Mouse (Mus musculus) CH12.LX (cell line): ENCODE measurements around the gene Actl6a. TPM values are rescaled to one million over a fixed set of nuclear protein-coding genes. Genes with fewer than 3 reads are reported as not detected.

Source experiments
- DNase-seq: peaks from one replicate; pipeline ENCODE4 v3.0.0-alpha.2; 2013; ENCODE audit errors: extremely low read depth
- H3K27ac ChIP-seq: 2 replicates; pipeline ENCODE4 v1.5.1; 2012; ENCODE audit warnings: low read depth, mild to moderate bottlenecking, control low read depth, moderate library complexity; ENCODE audit not compliant: insufficient read depth
- H3K27me3 ChIP-seq: replicated peaks from 2 replicates; pipeline ENCODE3; 2012; ENCODE audit warnings: inconsistent platforms
- H3K36me3 ChIP-seq, 2 experiments: replicated peaks in 1 of 2; 2 replicates each; pipeline versions ENCODE3 to v1.6.1; 2012; ENCODE audit warnings: inconsistent platforms in 1 of 2, low read length in 1 of 2, mild to moderate bottlenecking in 1 of 2, mixed read lengths in 1 of 2, moderate library complexity in 1 of 2; ENCODE audit not compliant: control insufficient read depth in 1 of 2, insufficient read depth in 1 of 2
- H3K4me1 ChIP-seq, 2 experiments: 2 replicates each; pipeline ENCODE4 v1.6.1; 2012; ENCODE audit warnings: inconsistent platforms in 1 of 2, moderate library complexity in 1 of 2; ENCODE audit not compliant: insufficient read depth in 2 of 2, control insufficient read depth in 1 of 2
- H3K4me2 ChIP-seq: 2 replicates; pipeline ENCODE4 v1.6.1; 2012; ENCODE audit warnings: low read depth, mild to moderate bottlenecking, control low read depth; ENCODE audit not compliant: poor library complexity, insufficient read depth, severe bottlenecking
- H3K4me3 ChIP-seq, 3 experiments: fragments of 150-350 bp in 1 of 3; sonication (generic) in 1 of 3; replicated peaks in 1 of 3; 2 replicates each; pipeline versions ENCODE3 to v1.5.1; 2011 to 2012; ENCODE audit warnings: low read depth in 2 of 3, low read length in 2 of 3, mild to moderate bottlenecking in 2 of 3, moderate library complexity in 2 of 3, control low read depth in 1 of 3, improper control_type of control experiment in 1 of 3, inconsistent platforms in 1 of 3, mixed read lengths in 1 of 3; ENCODE audit not compliant: poor library complexity in 1 of 3
- H3K79me2 ChIP-seq: replicated peaks from 2 replicates; pipeline ENCODE4 v1.6.1; 2012; ENCODE audit warnings: mild to moderate bottlenecking, moderate library complexity; ENCODE audit not compliant: control insufficient read depth, poor library complexity, insufficient read depth, severe bottlenecking; ENCODE audit errors: extremely low read depth
- H3K9ac ChIP-seq: 2 replicates; pipeline ENCODE4 v1.6.1; 2012; ENCODE audit warnings: low read depth, mild to moderate bottlenecking, control low read depth, moderate library complexity; ENCODE audit not compliant: insufficient read depth
- H3K9me3 ChIP-seq: replicated peaks from 2 replicates; pipeline ENCODE3; 2012; ENCODE audit warnings: low read length, inconsistent platforms, mixed read lengths
- CTCF ChIP-seq, 2 experiments: IDR thresholded peaks in 1 of 2; conservative IDR thresholded peaks in 1 of 2; 2 replicates each; pipeline ENCODE4 v1.5.1; 2011 to 2012; ENCODE audit warnings: low read depth in 2 of 2, low read length in 2 of 2, improper control_type of control experiment in 1 of 2, inconsistent platforms in 1 of 2, mild to moderate bottlenecking in 1 of 2, moderate library complexity in 1 of 2
- E2F4 ChIP-seq: IDR thresholded peaks from 2 replicates; pipeline ENCODE4 v1.6.1; 2011; ENCODE audit warnings: low read depth, low read length, improper control_type of control experiment; ENCODE audit not compliant: insufficient replicate concordance
- ELF1 ChIP-seq: IDR thresholded peaks from 2 replicates; pipeline ENCODE4 v1.6.1; 2014; ENCODE audit warnings: low read depth, mild to moderate bottlenecking, inconsistent platforms, low read length, improper control_type of control experiment
- EP300 ChIP-seq: IDR thresholded peaks from 2 replicates; pipeline ENCODE4 v1.6.1; 2011; ENCODE audit warnings: low read length, improper control_type of control experiment
- GABPA ChIP-seq: IDR thresholded peaks from 2 replicates; pipeline ENCODE4 v1.6.1; 2012; ENCODE audit warnings: low read depth, low read length, improper control_type of control experiment, inconsistent platforms; ENCODE audit not compliant: insufficient replicate concordance
- IRF4 ChIP-seq: IDR thresholded peaks from 2 replicates; pipeline ENCODE4 v1.6.1; 2014; ENCODE audit warnings: low read depth, mild to moderate bottlenecking, inconsistent platforms, low read length, improper control_type of control experiment
- JUND ChIP-seq: conservative IDR thresholded peaks from 2 replicates; pipeline ENCODE4 v1.6.1; 2011; ENCODE audit warnings: low read depth, low read length, improper control_type of control experiment
- MXI1 ChIP-seq: IDR thresholded peaks from 2 replicates; pipeline ENCODE4 v1.6.1; 2011; ENCODE audit warnings: mild to moderate bottlenecking, low read depth, low read length, improper control_type of control experiment
- PAX5 ChIP-seq: IDR thresholded peaks from 2 replicates; pipeline ENCODE4 v1.6.1; 2012; ENCODE audit warnings: low read length, inconsistent platforms, mixed read lengths
- POLR2A ChIP-seq: IDR thresholded peaks from 2 replicates; pipeline ENCODE4 v1.6.1; 2011; ENCODE audit warnings: low read depth, mild to moderate bottlenecking, improper control_type of control experiment, low read length
- POLR2AphosphoS2 ChIP-seq: IDR thresholded peaks from 2 replicates; pipeline ENCODE4 v1.6.1; 2011; ENCODE audit warnings: low read depth, low read length, improper control_type of control experiment
- RAD21 ChIP-seq: IDR thresholded peaks from 2 replicates; pipeline ENCODE4 v1.6.1; 2011; ENCODE audit warnings: low read depth, mild to moderate bottlenecking, low read length, improper control_type of control experiment, moderate library complexity
- TBP ChIP-seq: conservative IDR thresholded peaks from 2 replicates; pipeline ENCODE4 v1.6.1; 2011; ENCODE audit warnings: low read depth, low read length, improper control_type of control experiment
- ZC3H11A ChIP-seq: IDR thresholded peaks from 2 replicates; pipeline ENCODE4 v1.6.1; 2012; ENCODE audit warnings: low read depth, mild to moderate bottlenecking, inconsistent platforms, low read length, improper control_type of control experiment
- ZMIZ1 ChIP-seq: IDR thresholded peaks from 2 replicates; pipeline ENCODE4 v1.6.1; 2012; ENCODE audit warnings: low read depth, mild to moderate bottlenecking, inconsistent platforms, low read length, improper control_type of control experiment
- ZNF384 ChIP-seq: IDR thresholded peaks from 2 replicates; pipeline ENCODE4 v1.6.1; 2012; ENCODE audit warnings: low read depth, low read length, improper control_type of control experiment, inconsistent platforms
- dilution Hi-C: fragments of 300-500 bp; cut with MboI; formaldehyde crosslinking; loops from 2 replicates; pipeline ENCODE4 v1.14.3; 2020; ENCODE audit warnings: low sequenced_read_pairs; ENCODE audit not compliant: extremely low pct_unique_long_range_greater_than_20kb, extremely low pct_ligation_motif_present
- in situ Hi-C: fragments of 300-500 bp; cut with MboI; formaldehyde crosslinking; loops from 3 replicates; pipeline ENCODE4 v1.14.3; 2019; ENCODE audit warnings: low sequenced_read_pairs, low pct_ligation_motif_present, low pct_unique_long_range_greater_than_20kb, mixed read lengths
- polyA plus RNA-seq: library from polyadenylated mRNA; unstranded; fragments of >175 nt; gene quantifications from 2 replicates; pipeline ENCODE4 v1.2.1, GENCODE M21; 2012; ENCODE audit warnings: low read depth; ENCODE audit not compliant: insufficient read length
- total RNA-seq, 2 experiments: library from RNA; depleted of rRNA; stranded (reverse); fragments of 300-350 nt in 1 of 2; fragments of >200 nt in 1 of 2; gene quantifications; 2 replicates each; pipeline ENCODE4 v1.2.3; 2012 to 2014

The Actl6a gene
- total and polyA plus RNA-seq, 3 experiments: 80.7 to 132 (median 89.1) TPM

DNA sequence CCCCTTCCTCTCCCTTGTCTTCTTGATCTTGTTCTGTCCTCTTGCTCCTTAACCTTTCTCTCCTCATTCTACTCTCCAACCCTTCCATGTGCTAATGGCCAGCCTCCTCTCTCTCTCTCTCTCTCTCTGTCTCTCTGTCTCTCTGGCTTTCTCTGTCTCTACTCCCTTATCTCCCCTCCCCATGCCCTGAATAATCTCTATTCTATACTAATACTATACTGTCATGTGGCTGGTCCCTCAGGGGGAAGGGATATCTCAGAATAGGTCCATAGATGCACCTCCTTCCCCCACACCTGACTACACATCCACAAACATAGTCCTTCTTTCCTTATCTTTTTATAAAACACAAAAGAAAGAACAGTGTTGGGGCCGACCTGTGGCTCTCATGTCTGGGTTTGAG lies 19.6 kb upstream of the Actl6a start:
- dilution Hi-C loops: no loop called here
- Histone ChIP-seq H3K36me3 (no peaks in the 10 kb centered on the region), H3K4me2 (no peak overlapping the region), H3K79me2 (no peaks in the 10 kb centered on the region), H3K4me1 (peaks cover 3% of the 10 kb centered on the region in 2 experiments; a peak in 2 of 4 replicates), H3K4me3 (no peak overlapping the region), H3K9ac (no peak overlapping the region), H3K27ac (no peak overlapping the region), H3K9me3 (no peaks in the 10 kb centered on the region), H3K27me3 (no peaks in the 10 kb centered on the region)
- DNase-seq: no peak
- in situ Hi-C loops: loop anchor here (25.0 kb wide), 1 partner anchor 349 kb away; no protein-coding TSS in a partner anchor
- TF ChIP-seq TBP: no peak
- TF ChIP-seq ELF1: no peak
- no peak for TF ChIP-seq EP300
- no peak for TF ChIP-seq POLR2AphosphoS2
- TF ChIP-seq ZMIZ1: no peak
- TF ChIP-seq PAX5: no peak
- TF ChIP-seq ZNF384: no peak
- TF ChIP-seq CTCF (conservative IDR thresholded peaks at IDR 0.05 in 1 of 2, IDR thresholded peaks at IDR 0.05 in 1 of 2; ENCODE audit: low read depth in 2 of 2, low read length in 2 of 2): no peak
- TF ChIP-seq GABPA: no peak
- TF ChIP-seq E2F4: no peak
- no peak for TF ChIP-seq POLR2A
- TF ChIP-seq ZC3H11A: no peak

DNA sequence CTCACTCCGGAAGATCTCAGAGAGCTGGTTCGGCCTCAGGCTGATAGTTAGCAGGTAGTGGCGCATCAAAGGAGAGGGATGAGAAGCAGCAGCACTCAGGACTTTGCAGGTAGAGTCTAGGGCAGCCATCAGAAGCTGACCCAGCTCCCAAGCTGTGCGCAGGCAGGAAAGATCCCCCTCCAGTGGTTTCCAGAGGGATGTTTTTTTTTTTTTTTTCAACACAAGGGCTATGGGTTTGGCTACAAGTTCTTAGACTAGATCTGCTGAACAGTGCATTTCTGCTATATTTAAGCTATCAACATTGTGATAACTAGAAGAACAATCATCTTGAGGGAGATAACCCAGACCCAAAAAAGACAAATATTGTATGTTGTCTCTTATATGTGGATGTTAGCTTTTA lies 18.9 kb upstream of the Actl6a start:
- no peak overlapping the region for H3K4me3 ChIP-seq
- DNase-seq: no peak
- no peak overlapping the region for H3K4me2 ChIP-seq
- H3K36me3 ChIP-seq: no peaks in the 10 kb centered on the region
- no peak overlapping the region for H3K27ac ChIP-seq
- dilution Hi-C loops (no loop called here), in situ Hi-C loops (loop anchor here (25.0 kb wide), 1 partner anchor 350 kb away; no protein-coding TSS in a partner anchor)
- peaks cover 3% of the 10 kb centered on the region in 2 experiments; a peak in 2 of 4 replicates for H3K4me1 ChIP-seq
- no peak overlapping the region for H3K9ac ChIP-seq
- no peaks in the 10 kb centered on the region for H3K9me3 ChIP-seq
- TF ChIP-seq ELF1 (no peak), RAD21 (peak; percentile 4), IRF4 (no peak), MXI1 (no peak), GABPA (no peak), E2F4 (no peak), ZC3H11A (no peak), JUND (no peak), ZNF384 (peak; percentile 66)
- H3K79me2 ChIP-seq: no peaks in the 10 kb centered on the region
- H3K27me3 ChIP-seq: no peaks in the 10 kb centered on the region
